Mouse (Mus musculus) hematopoietic stem cell, adult 5-6 weeks (primary cell): ENCODE results near the gene Xrcc6. TPM values are rescaled to one million over a fixed set of nuclear protein-coding genes. Genes with fewer than 3 reads are reported as not detected.
A peak's percentile ranks its signal among the peaks of the same experiment; 100 is the strongest.

Source experiments
- ATAC-seq, 2 experiments: fragments of 125-278 bp in 1 of 2; replicated peaks in 1 of 2; 2 replicates each; pipeline ENCODE4 v1.8.0; 2016 to 2017; ENCODE audit warnings: inconsistent platforms in 2 of 2, mild to moderate bottlenecking in 2 of 2, moderate number of reproducible peaks in 2 of 2, low read depth in 1 of 2, moderate TSS enrichment in 1 of 2; ENCODE audit not compliant: low FRiP score in 2 of 2, poor library complexity in 2 of 2, severe bottlenecking in 2 of 2, insufficient read depth in 1 of 2, low TSS enrichment in 1 of 2
- total RNA-seq: library from RNA; stranded (forward); fragments of 172-1452, 232-1000 nt; gene quantifications from 2 replicates; pipeline ENCODE4 v1.2.3, GENCODE M21; 2017

The Xrcc6 gene
- total RNA-seq, 1 experiment from 2014 or later, result 364 TPM

GRCm38 (mm10) chr15:82004257-82004656 is 16.6 kb downstream of the Xrcc6 start:
- no peak for ATAC-seq

GRCm38 (mm10) chr15:82011947-82012346 is 24.3 kb downstream of the Xrcc6 start:
- ATAC-seq, result no peak

- ATAC-seq, result no peak
These were observed 27.2 kb downstream of the Xrcc6 start for GRCm38 (mm10) chr15:82014745-82015391.

- no peak for ATAC-seq
These were observed 27.9 kb downstream of the Xrcc6 start for GRCm38 (mm10) chr15:82015392-82016100.

- peak; percentile 91 to 95 for ATAC-seq
These were observed 28.6 kb downstream of the Xrcc6 start for GRCm38 (mm10) chr15:82016101-82016808.

GRCm38 (mm10) chr15:82016830-82017229 is 29.2 kb downstream of the Xrcc6 start:
- ATAC-seq, result no peak

- no peak for ATAC-seq
These were observed 29.8 kb downstream of the Xrcc6 start for GRCm38 (mm10) chr15:82017461-82017860.

- ATAC-seq, result no peak
These were observed 31.7 kb downstream of the Xrcc6 start for GRCm38 (mm10) chr15:82019288-82019687.

- ATAC-seq, result peak; percentile 52 to 85
These were observed 35.0 kb downstream of the Xrcc6 start for GRCm38 (mm10) chr15:82022535-82023088.

- no peak for ATAC-seq
These were observed 36.5 kb downstream of the Xrcc6 start for GRCm38 (mm10) chr15:82023965-82024635.

- ATAC-seq, result no peak
These were observed 39.6 kb downstream of the Xrcc6 start for GRCm38 (mm10) chr15:82027276-82027675.

GRCm38 (mm10) chr15:82027726-82028125 is 40.1 kb downstream of the Xrcc6 start:
- ATAC-seq, result peak; percentile 49 to 78; a peak in 3 of 4 replicates

GRCm38 (mm10) chr15:82032386-82032785 is 44.8 kb downstream of the Xrcc6 start:
- no peak for ATAC-seq

- ATAC-seq, result no peak
These were observed 46.1 kb downstream of the Xrcc6 start, which contains the start of gene Desi1 for GRCm38 (mm10) chr15:82033762-82034161. Desi1 (minus strand) TSS chr15:82033862.

GRCm38 (mm10) chr15:82035904-82036689 is 48.5 kb downstream of the Xrcc6 start:
- ATAC-seq, result no peak

- ATAC-seq, result peak; percentile 80 to 90
These were observed 53.0 kb downstream of the Xrcc6 start for GRCm38 (mm10) chr15:82040650-82041049.
